Mouse (Mus musculus) myocyte (in vitro differentiated cells): Measurements from ENCODE around the gene Iqschfp. TPM values are rescaled to one million over a fixed set of nuclear protein-coding genes. Genes with fewer than 3 reads are reported as not detected.

Source experiments
- H3K27me3 ChIP-seq: one replicate; pipeline ENCODE4 v1.6.1; 2011; ENCODE audit not compliant: control insufficient read depth, insufficient read depth, insufficient read length
- H3K36me3 ChIP-seq: one replicate; pipeline ENCODE4 v1.6.1; 2011; ENCODE audit not compliant: control insufficient read depth, insufficient read depth
- H3K4me2 ChIP-seq: one replicate; pipeline ENCODE4 v1.6.1; 2011; ENCODE audit warnings: low read depth, control low read depth
- H3K4me3 ChIP-seq: one replicate; pipeline ENCODE4 v1.5.1; 2011; ENCODE audit warnings: mild to moderate bottlenecking, control low read depth, moderate library complexity
- H3K79me2 ChIP-seq: one replicate; pipeline ENCODE4 v1.6.1; 2011; ENCODE audit not compliant: control insufficient read depth, insufficient read depth
- H3ac ChIP-seq: one replicate; pipeline ENCODE4 v1.6.1; 2011; ENCODE audit not compliant: control insufficient read depth, insufficient read length
- CEBPB ChIP-seq: IDR thresholded peaks from 2 replicates; pipeline ENCODE4 v1.6.1; 2011; ENCODE audit warnings: mild to moderate bottlenecking, moderate library complexity; ENCODE audit not compliant: poor library complexity, insufficient read depth, severe bottlenecking
- E2F4 ChIP-seq: IDR thresholded peaks from one replicate; pipeline ENCODE4 v1.6.1; 2011; ENCODE audit warnings: mild to moderate bottlenecking, control low read depth, moderate library complexity; ENCODE audit not compliant: insufficient read depth
- MAX ChIP-seq: IDR thresholded peaks from one replicate; pipeline ENCODE4 v1.6.1; 2011; ENCODE audit warnings: low read depth, mild to moderate bottlenecking, control low read depth
- MYOD1 ChIP-seq, 3 experiments: IDR thresholded peaks; one replicate each; pipeline ENCODE4 v1.6.1; 2011; ENCODE audit warnings: control low read depth in 2 of 3, low read depth in 2 of 3, mild to moderate bottlenecking in 2 of 3, moderate library complexity in 1 of 3; ENCODE audit not compliant: insufficient read length in 2 of 3, control insufficient read depth in 1 of 3
- MYOG ChIP-seq, 3 experiments: IDR thresholded peaks; one replicate each; pipeline ENCODE4 v1.6.1; 2011; ENCODE audit warnings: control low read depth in 2 of 3, low read depth in 2 of 3, mild to moderate bottlenecking in 2 of 3; ENCODE audit not compliant: insufficient read length in 2 of 3, control insufficient read depth in 1 of 3, insufficient read depth in 1 of 3
- POLR2A ChIP-seq: IDR thresholded peaks from one replicate; pipeline ENCODE4 v1.6.1; 2011; ENCODE audit warnings: low read depth, mild to moderate bottlenecking, control low read depth, moderate library complexity; ENCODE audit not compliant: insufficient read length
- POLR2AphosphoS2 ChIP-seq: IDR thresholded peaks from one replicate; pipeline ENCODE4 v1.6.1; 2011; ENCODE audit warnings: low read depth, control low read depth; ENCODE audit not compliant: insufficient read length
- REST ChIP-seq: IDR thresholded peaks from one replicate; pipeline ENCODE4 v1.6.1; 2011; ENCODE audit warnings: mild to moderate bottlenecking, control low read depth, moderate library complexity; ENCODE audit not compliant: insufficient read depth, insufficient read length
- SRF ChIP-seq: IDR thresholded peaks from one replicate; pipeline ENCODE4 v1.6.1; 2011; ENCODE audit warnings: low read depth; ENCODE audit not compliant: control insufficient read depth, insufficient read length
- TCF12 ChIP-seq: IDR thresholded peaks from one replicate; pipeline ENCODE4 v1.6.1; 2011; ENCODE audit warnings: mild to moderate bottlenecking, control low read depth; ENCODE audit not compliant: poor library complexity, insufficient read depth, severe bottlenecking
- TCF3 ChIP-seq: IDR thresholded peaks from one replicate; pipeline ENCODE4 v1.6.1; 2011; ENCODE audit warnings: low read depth, control low read depth; ENCODE audit not compliant: insufficient read length
- USF1 ChIP-seq: IDR thresholded peaks from one replicate; pipeline ENCODE4 v1.6.1; 2011; ENCODE audit warnings: low read depth, mild to moderate bottlenecking, control low read depth, moderate library complexity
- polyA plus RNA-seq: library from polyadenylated mRNA; unstranded; fragments of >200 nt; fragmentation: generic; extraction: Trizol; gene quantifications from one replicate; pipeline ENCODE4 v1.2.1, GENCODE M21; 2012; ENCODE audit warnings: missing spikeins

The Iqschfp gene
- polyA plus RNA-seq, 1 experiment: not detected

- H3K27me3 ChIP-seq: no peaks in the 10 kb centered on the region
- H3K79me2 ChIP-seq: no peaks in the 10 kb centered on the region
- no peak overlapping the region for H3K4me2 ChIP-seq
- H3ac ChIP-seq: no peak overlapping the region
- TF ChIP-seq TCF3 (peak; percentile 66), SRF (no peak), MYOG (IDR thresholded peaks at IDR 0.05; ENCODE audit: control insufficient read depth in 1 of 3, insufficient read depth in 1 of 3, insufficient read length in 2 of 3, low read depth in 2 of 3) (peak in 2 of 3 experiments; percentile 50 to 74), MAX (no peak), USF1 (no peak), REST (no peak), MYOD1 (IDR thresholded peaks at IDR 0.05; ENCODE audit: control insufficient read depth in 1 of 3, insufficient read length in 2 of 3, low read depth in 2 of 3) (peak in 2 of 3 experiments; percentile 77 to 78), POLR2AphosphoS2 (no peak), E2F4 (no peak), TCF12 (peak; percentile 92), CEBPB (no peak), POLR2A (no peak)
- H3K36me3 ChIP-seq: no peaks in the 10 kb centered on the region
- no peak overlapping the region for H3K4me3 ChIP-seq
Measured at GRCm38 (mm10) chr3:67947000-67947399, 55.0 kb downstream of the Iqschfp start.

- no peak overlapping the region for H3K4me3 ChIP-seq
Measured at GRCm38 (mm10) chr3:67952517-67952940, 60.5 kb downstream of the Iqschfp start.

GRCm38 (mm10) chr3:67954459-67955065 is 62.5 kb downstream of the Iqschfp start:
- H3K4me3 ChIP-seq: no peak overlapping the region
- no peaks in the 10 kb centered on the region for H3K36me3 ChIP-seq
- no peak overlapping the region for H3ac ChIP-seq
- H3K79me2 ChIP-seq: no peaks in the 10 kb centered on the region
- H3K4me2 ChIP-seq: peak overlapping the region; percentile 31
- H3K27me3 ChIP-seq: no peaks in the 10 kb centered on the region
- TF ChIP-seq MAX (no peak), POLR2AphosphoS2 (no peak), REST (no peak), USF1 (no peak), CEBPB (no peak), POLR2A (no peak), MYOG (IDR thresholded peaks at IDR 0.05; ENCODE audit: control insufficient read depth in 1 of 3, insufficient read depth in 1 of 3, insufficient read length in 2 of 3, low read depth in 2 of 3) (no peak), E2F4 (no peak), TCF3 (no peak)

More at GRCm38 (mm10) chr3:67952517-67952940, 60.5 kb downstream of the Iqschfp start:
- TF ChIP-seq E2F4 (no peak), TCF12 (no peak), MYOG (IDR thresholded peaks at IDR 0.05; ENCODE audit: control insufficient read depth in 1 of 3, insufficient read depth in 1 of 3, insufficient read length in 2 of 3, low read depth in 2 of 3) (no peak), POLR2AphosphoS2 (no peak), USF1 (no peak), REST (no peak), MAX (no peak), POLR2A (no peak)
- Histone ChIP-seq H3ac (no peak overlapping the region), H3K27me3 (no peaks in the 10 kb centered on the region), H3K79me2 (no peaks in the 10 kb centered on the region), H3K36me3 (no peaks in the 10 kb centered on the region), H3K4me2 (no peak overlapping the region)

GRCm38 (mm10) chr3:67959672-67960071 is 67.6 kb downstream of the Iqschfp start:
- Histone ChIP-seq H3K4me3 (no peak overlapping the region), H3K36me3 (no peaks in the 10 kb centered on the region), H3K27me3 (no peaks in the 10 kb centered on the region), H3ac (no peak overlapping the region), H3K79me2 (no peaks in the 10 kb centered on the region), H3K4me2 (no peak overlapping the region)
- TF ChIP-seq MYOG (IDR thresholded peaks at IDR 0.05; ENCODE audit: control insufficient read depth in 1 of 3, insufficient read depth in 1 of 3, insufficient read length in 2 of 3, low read depth in 2 of 3): no peak
- TF ChIP-seq TCF12: no peak
- TF ChIP-seq POLR2AphosphoS2: no peak
- TF ChIP-seq POLR2A: no peak
- no peak for TF ChIP-seq TCF3
- no peak for TF ChIP-seq MYOD1 (IDR thresholded peaks at IDR 0.05; ENCODE audit: control insufficient read depth in 1 of 3, insufficient read length in 2 of 3, low read depth in 2 of 3)
- TF ChIP-seq USF1: no peak
- no peak for TF ChIP-seq MAX
- no peak for TF ChIP-seq E2F4
- TF ChIP-seq CEBPB: no peak
- no peak for TF ChIP-seq SRF
- TF ChIP-seq REST: no peak

- Histone ChIP-seq H3K36me3 (no peaks in the 10 kb centered on the region), H3ac (no peak overlapping the region), H3K4me2 (no peak overlapping the region), H3K79me2 (no peaks in the 10 kb centered on the region), H3K27me3 (no peaks in the 10 kb centered on the region), H3K4me3 (no peak overlapping the region)
- TF ChIP-seq E2F4: no peak
- TF ChIP-seq CEBPB: no peak
- TF ChIP-seq MYOG (IDR thresholded peaks at IDR 0.05; ENCODE audit: control insufficient read depth in 1 of 3, insufficient read depth in 1 of 3, insufficient read length in 2 of 3, low read depth in 2 of 3): no peak
- no peak for TF ChIP-seq MYOD1 (IDR thresholded peaks at IDR 0.05; ENCODE audit: control insufficient read depth in 1 of 3, insufficient read length in 2 of 3, low read depth in 2 of 3)
- TF ChIP-seq REST: no peak
- TF ChIP-seq POLR2AphosphoS2: no peak
- TF ChIP-seq SRF: no peak
- no peak for TF ChIP-seq POLR2A
- no peak for TF ChIP-seq TCF3
- TF ChIP-seq MAX: no peak
- TF ChIP-seq TCF12: no peak
- TF ChIP-seq USF1: no peak
Measured at GRCm38 (mm10) chr3:67960133-67960532, 68.1 kb downstream of the Iqschfp start.
